In the genomic region with DNA sequence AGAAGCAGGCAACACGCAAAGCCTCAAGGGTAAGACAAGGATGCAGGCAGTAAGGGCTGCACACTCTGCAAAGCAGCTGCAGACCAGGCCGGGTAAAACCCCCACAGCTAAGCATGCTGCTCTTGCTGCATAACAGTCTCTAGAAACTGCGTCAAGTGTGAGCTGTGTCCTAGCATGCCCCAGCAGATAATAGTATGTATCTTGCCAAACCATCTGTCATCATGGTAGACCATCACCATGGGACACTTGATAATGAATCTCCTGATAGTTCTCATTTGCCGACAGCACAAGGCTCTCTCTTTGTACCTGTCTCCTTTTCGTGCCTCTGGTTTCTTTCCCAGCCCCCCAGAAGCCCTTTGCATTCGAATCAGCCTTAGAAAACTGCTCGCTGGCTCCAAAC, we compare ENCODE assay signal across 17 mouse cellular contexts.
"Had no signal": no experiment of that assay in that cellular context is flagged by ENCODE, and none has a peak within 500 bp of the region (broad histone marks: within the 10 kb centered on the region; RNA-seq: fewer than 3 reads in every experiment).

No protein-coding gene starts in this region.

- H3K9me3 ChIP-seq: limb, embryonic 10.5 days; liver, embryonic 15.5 days; lung, embryonic 15.5 days; midbrain, embryonic 12.5 days had no signal

- H3K27ac ChIP-seq: limb, embryonic 10.5 days; limb, embryonic 13.5 days; liver, embryonic 12.5 days; liver, embryonic 15.5 days; lung, embryonic 15.5 days; midbrain, embryonic 12.5 days had no signal

- H3K9ac ChIP-seq: limb, embryonic 13.5 days; liver, embryonic 12.5 days; liver, embryonic 15.5 days; lung, embryonic 15.5 days; midbrain, embryonic 12.5 days had no signal

- DNase-seq: kidney, adult 18-20 months; kidney, adult 9 months; kidney, postnatal 14 days; kidney, postnatal 4 days; liver; lung, adult 18-20 months; lung, postnatal 10 days; lung, postnatal 36 days; thymus, adult 18-20 months; thymus, postnatal 36 days had no signal

- H3K4me2 ChIP-seq: limb, embryonic 13.5 days; liver, embryonic 12.5 days; liver, embryonic 15.5 days; lung, embryonic 15.5 days; midbrain, embryonic 12.5 days had no signal

- H3K4me1 ChIP-seq: limb, embryonic 10.5 days; limb, embryonic 13.5 days; liver, embryonic 12.5 days; liver, embryonic 15.5 days; lung, embryonic 15.5 days; megakaryocyte, embryonic 14.5 days; midbrain, embryonic 12.5 days had no signal

- H3K36me3 ChIP-seq: limb, embryonic 10.5 days; limb, embryonic 13.5 days; liver, embryonic 12.5 days; liver, embryonic 15.5 days; lung, embryonic 15.5 days; midbrain, embryonic 12.5 days had no signal

- H3K27me3 ChIP-seq: limb, embryonic 13.5 days; liver, embryonic 12.5 days; liver, embryonic 15.5 days; lung, embryonic 15.5 days; megakaryocyte, embryonic 14.5 days; midbrain, embryonic 12.5 days had no signal

- H3K4me3 ChIP-seq: limb, embryonic 10.5 days; limb, embryonic 13.5 days; liver, embryonic 12.5 days; liver, embryonic 15.5 days; lung, embryonic 15.5 days; megakaryocyte, embryonic 14.5 days; midbrain, embryonic 12.5 days had no signal

- ATAC-seq: liver, embryonic 12.5 days had no signal
